ENCODE assay signal across 11 mouse cellular contexts in the genomic region with DNA sequence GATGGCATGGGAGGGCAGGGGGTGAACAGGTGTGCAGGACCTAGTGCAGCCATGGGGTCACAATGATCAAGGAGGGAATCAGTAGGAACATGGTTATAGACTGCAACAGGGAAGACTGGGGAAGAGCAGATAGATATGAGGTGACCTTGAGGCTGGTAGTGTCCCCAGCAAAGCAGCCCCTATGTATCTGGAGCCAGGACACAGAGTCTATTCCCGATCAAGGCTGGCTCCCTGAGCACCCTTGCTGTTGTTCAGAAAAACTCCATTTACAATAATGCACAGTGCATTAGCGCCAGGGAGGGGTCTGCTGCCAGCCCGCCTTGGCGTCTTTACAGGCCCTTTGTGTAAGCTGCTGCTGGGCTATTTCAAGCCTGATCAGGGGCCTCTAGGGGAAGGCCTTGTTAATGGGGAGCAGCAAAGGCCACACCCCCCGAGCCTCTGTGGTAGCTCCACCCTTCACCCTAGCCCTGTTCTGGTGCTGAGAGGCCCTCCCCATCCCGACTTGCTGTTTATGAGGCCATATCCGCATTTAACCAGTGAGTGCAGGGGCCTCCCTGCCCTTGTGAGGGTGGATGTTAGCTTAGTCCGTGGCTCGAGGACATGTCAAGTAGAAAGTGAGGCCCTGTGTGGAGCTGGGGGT. TPM values are rescaled to one million over a fixed set of nuclear protein-coding genes. Genes with fewer than 3 reads are reported as not detected.
DNase-seq lines count a peak whose midpoint lies in the region; ATAC-seq and TF ChIP-seq lines count a peak whose summit lies in the region.
"Had no signal": no experiment of that assay in that cellular context is flagged by ENCODE, and none has a peak within 500 bp of the region (broad histone marks: within the 10 kb centered on the region; RNA-seq: fewer than 3 reads in every experiment).

No protein-coding gene starts in this region.

- no peaks in the 10 kb centered on the region for H3K27me3 ChIP-seq in neural tube, embryonic 11.5 days (ENCODE audit: control insufficient read depth, insufficient read depth, low read length)
- H3K27me3 ChIP-seq in intestine, postnatal 0 days (replicated peaks; ENCODE audit: control insufficient read depth, insufficient read depth, low read length) = no peaks in the 10 kb centered on the region
- no peaks in the 10 kb centered on the region for H3K27me3 ChIP-seq in stomach, embryonic 16.5 days (ENCODE audit: control insufficient read depth, insufficient read depth, low read length)

- WGBS in neural tube, embryonic 11.5 days = 12% methylated on average over 9 of the region's 9 CpGs
- 7% methylated on average over 9 of the region's 9 CpGs for WGBS in intestine, postnatal 0 days
- 18% methylated on average over 9 of the region's 9 CpGs for WGBS in stomach, embryonic 16.5 days

- TF ChIP-seq CTCF in intestine, postnatal 0 days (IDR thresholded peaks at IDR 0.05; ENCODE audit: low read depth) = no peak

- H3K4me3 ChIP-seq in neural tube, embryonic 11.5 days (ENCODE audit: low read depth, low read length) = no peak overlapping the region
- 0 out of 2 replicates have a peak overlapping the region, but pooled peaks have one; percentile 3 for H3K4me3 ChIP-seq in intestine, postnatal 0 days (ENCODE audit: low read depth, low read length)
- H3K4me3 ChIP-seq in stomach, embryonic 16.5 days (replicated peaks; ENCODE audit: low read length) = no peak overlapping the region
- H3K4me3 ChIP-seq: myocyte had no signal

- H3K4me2 ChIP-seq in neural tube, embryonic 11.5 days (ENCODE audit: low read depth) = no peak overlapping the region
- H3K4me2 ChIP-seq in intestine, postnatal 0 days (replicated peaks; ENCODE audit: low read depth) = peak overlapping the region; percentile 35; the same call in 1 of the 2 replicates
- 0 out of 2 replicates have a peak overlapping the region, but pooled peaks have one; percentile 1 for H3K4me2 ChIP-seq in stomach, embryonic 16.5 days (ENCODE audit: low read depth, low read length)

- H3K36me3 ChIP-seq in neural tube, embryonic 11.5 days (ENCODE audit: control insufficient read depth, insufficient read depth, low read length) = no peaks in the 10 kb centered on the region
- H3K36me3 ChIP-seq in intestine, postnatal 0 days (ENCODE audit: control insufficient read depth, insufficient read depth) = no peaks in the 10 kb centered on the region
- no peaks in the 10 kb centered on the region for H3K36me3 ChIP-seq in stomach, embryonic 16.5 days (ENCODE audit: control insufficient read depth, insufficient read depth, low read length)

- peak overlapping the region; percentile 11; the same call in 1 of the 2 replicates for H3K9ac ChIP-seq in neural tube, embryonic 11.5 days (ENCODE audit: low read length)
- no peak overlapping the region for H3K9ac ChIP-seq in intestine, postnatal 0 days (ENCODE audit: low read depth, low read length)
- H3K9ac ChIP-seq in stomach, embryonic 16.5 days (ENCODE audit: low read length) = peak overlapping the region; percentile 37

- no peaks in the 10 kb centered on the region for H3K9me3 ChIP-seq in neural tube, embryonic 11.5 days (ENCODE audit: control insufficient read depth, low read length)
- no peaks in the 10 kb centered on the region for H3K9me3 ChIP-seq in intestine, postnatal 0 days (ENCODE audit: control insufficient read depth)
- no peaks in the 10 kb centered on the region for H3K9me3 ChIP-seq in stomach, embryonic 16.5 days (replicated peaks; ENCODE audit: control insufficient read depth, low read length)

- ATAC-seq in neural tube, embryonic 11.5 days (ENCODE audit: insufficient read depth, low FRiP score, low TSS enrichment) = no peak
- ATAC-seq in intestine, postnatal 0 days = peak; percentile 95
- peak; percentile 93 for ATAC-seq in stomach, embryonic 16.5 days (ENCODE audit: insufficient read depth, low FRiP score)
- ATAC-seq: activated CD4-positive, CD25-positive, alpha-beta regulatory T cell, adult 4 months had no signal

- peak; percentile 41 for DNase-seq in adrenal gland, postnatal 10 days
- DNase-seq in adrenal gland, postnatal 4 days (ENCODE audit: low spot score in 2 of 2) = no peak
- peak; percentile 31 for DNase-seq in neural tube, embryonic 11.5 days (ENCODE audit: low spot score)
- no peak for DNase-seq in neural tube, embryonic 10.5 days (ENCODE audit: extremely low spot score, low spot score)
- DNase-seq in urinary bladder, adult 18-20 months (ENCODE audit: low spot score in 2 of 2) = no peak
- no peak for DNase-seq in left cerebral cortex, adult 8-10 months (ENCODE audit: low spot score in 2 of 2)
- DNase-seq: layer of hippocampus, adult 9-11 months had no signal

- H3K27ac ChIP-seq in neural tube, embryonic 11.5 days (ENCODE audit: low read depth, low read length) = no peak overlapping the region
- no peak overlapping the region for H3K27ac ChIP-seq in intestine, postnatal 0 days (ENCODE audit: low read depth, low read length)
- H3K27ac ChIP-seq in stomach, embryonic 16.5 days (ENCODE audit: low read length) = peak overlapping the region; percentile 64

- peaks cover 6% of the 10 kb centered on the region; the same call in 1 of the 2 replicates for H3K4me1 ChIP-seq in neural tube, embryonic 11.5 days (ENCODE audit: control insufficient read depth, insufficient read depth, low read length)
- peaks cover 12% of the 10 kb centered on the region for H3K4me1 ChIP-seq in intestine, postnatal 0 days (replicated peaks; ENCODE audit: control insufficient read depth, insufficient read depth, low read length)
- peaks cover 16% of the 10 kb centered on the region for H3K4me1 ChIP-seq in stomach, embryonic 16.5 days (ENCODE audit: control insufficient read depth, insufficient read depth, low read length)

RNA-seq across cellular contexts. Expression of gene Tekt4, which starts 7.9 kb away (rescaled TPM):
- total RNA-seq in adrenal gland, postnatal 10 days (2021) = not detected
- not detected for total RNA-seq in adrenal gland, postnatal 4 days (2021)
- 0.25 and 0.46 TPM in 2 replicates for polyA plus RNA-seq in neural tube, embryonic 11.5 days (2014; fragmentation: Nextera tagmentation; extraction: Ambion mirVana)
- not detected in 2 replicates for polyA plus RNA-seq in intestine, postnatal 0 days (2015; fragmentation: Nextera tagmentation; extraction: Ambion mirVana)
- polyA plus RNA-seq in stomach, embryonic 16.5 days (2015; fragmentation: Nextera tagmentation; extraction: Ambion mirVana) = not detected in 2 replicates
- 1 to 10 TPM in 1 of 4 experiments, under 1 TPM in 3; 0.76 to 2.1 (median 0.87) TPM for total RNA-seq in left cerebral cortex, adult 8-10 months (2022)
- polyA plus RNA-seq: activated CD4-positive, CD25-positive, alpha-beta regulatory T cell, adult 4 months; myocyte had no signal

RNA-seq across cellular contexts. Expression of gene Cacna1h, which starts 28.8 kb away (rescaled TPM):
- total RNA-seq in adrenal gland, postnatal 10 days (2021) = 10 to 100 TPM; 23.5 to 46.0 TPM
- total RNA-seq in adrenal gland, postnatal 4 days (2021) = 10 to 100 TPM; 64.1 to 65.3 TPM
- polyA plus RNA-seq in neural tube, embryonic 11.5 days (2014; fragmentation: Nextera tagmentation; extraction: Ambion mirVana) = 9.7 and 13.3 TPM in 2 replicates
- 1.7 and 1.9 TPM in 2 replicates for polyA plus RNA-seq in intestine, postnatal 0 days (2015; fragmentation: Nextera tagmentation; extraction: Ambion mirVana)
- polyA plus RNA-seq in stomach, embryonic 16.5 days (2015; fragmentation: Nextera tagmentation; extraction: Ambion mirVana) = 2.6 and 2.9 TPM in 2 replicates
- 10 to 100 TPM; 44.2 to 56.5 (median 50.2) TPM for total RNA-seq in left cerebral cortex, adult 8-10 months (2022)
- polyA plus RNA-seq: activated CD4-positive, CD25-positive, alpha-beta regulatory T cell, adult 4 months had no signal

RNA-seq across cellular contexts. Expression of gene Sstr5, which starts 34.7 kb away (rescaled TPM):
- under 1 TPM in 1 of 2 experiments, not detected in 1; 0.15 TPM for total RNA-seq in adrenal gland, postnatal 10 days (2021)
- total RNA-seq in adrenal gland, postnatal 4 days (2021) = under 1 TPM; 0.14 to 0.22 TPM
- polyA plus RNA-seq in neural tube, embryonic 11.5 days (2014; fragmentation: Nextera tagmentation; extraction: Ambion mirVana) = not detected in 2 replicates
- polyA plus RNA-seq in intestine, postnatal 0 days (2015; fragmentation: Nextera tagmentation; extraction: Ambion mirVana) = 0.64 and 0.77 TPM in 2 replicates
- 0.35 and 0.49 TPM in 2 replicates for polyA plus RNA-seq in stomach, embryonic 16.5 days (2015; fragmentation: Nextera tagmentation; extraction: Ambion mirVana)
- total RNA-seq in left cerebral cortex, adult 8-10 months (2022) = 1 to 10 TPM; 1.4 to 1.7 (median 1.5) TPM
- polyA plus RNA-seq: activated CD4-positive, CD25-positive, alpha-beta regulatory T cell, adult 4 months; myocyte had no signal

Comparison
In these comparisons a context has a peak if more than half of its experiments do, and no peak if none do; other contexts are left out.
1. DNase-seq: peak in adrenal gland, postnatal 10 days (single experiment) and neural tube, embryonic 11.5 days (single experiment); none in adrenal gland, postnatal 4 days (0 of 2), neural tube, embryonic 10.5 days (single experiment), urinary bladder, adult 18-20 months (0 of 2) and left cerebral cortex, adult 8-10 months (0 of 2).